Mouse (Mus musculus): Measurements from ENCODE around the gene Nvl. TPM values are rescaled to one million over a fixed set of nuclear protein-coding genes. Genes with fewer than 3 reads are reported as not detected.

Gene Nvl
- polyA plus RNA-seq, 1 experiment from 2014 or later, result 33.0 TPM

- ATAC-seq (ENCODE audit: low read depth), result no peak
- WGBS, result 73% methylated on average over 12 of the region's 12 CpGs
- Histone ChIP-seq H3K9ac (ENCODE audit: low read length) (no peak overlapping the region), H3K27me3 (ENCODE audit: control insufficient read depth, insufficient read depth, low read depth, low read length) (no peaks in the 10 kb centered on the region), H3K4me3 (ENCODE audit: low read length) (no peak overlapping the region), H3K4me2 (ENCODE audit: low read depth, low read length) (no peak overlapping the region), H3K4me1 (replicated peaks; ENCODE audit: control insufficient read depth, insufficient read depth, low read length) (no peaks in the 10 kb centered on the region), H3K9me3 (ENCODE audit: control insufficient read depth, low read length) (no peaks in the 10 kb centered on the region), H3K27ac (ENCODE audit: low read length) (no peak overlapping the region), H3K36me3 (ENCODE audit: control insufficient read depth, insufficient read depth, low read length) (peaks cover 17% of the 10 kb centered on the region)
Observed at GRCm38 (mm10) chr1:181090048-181090447, 54.0 kb downstream of the Nvl start.

GRCm38 (mm10) chr1:181084021-181084420, 60.0 kb downstream of the Nvl start:
- 33% methylated on average over 2 of the region's 2 CpGs for WGBS
- no peaks in the 10 kb centered on the region for H3K27me3 ChIP-seq (ENCODE audit: control insufficient read depth, insufficient read depth, low read depth, low read length)
- no peak overlapping the region for H3K4me2 ChIP-seq (ENCODE audit: low read depth, low read length)
- no peaks in the 10 kb centered on the region for H3K9me3 ChIP-seq (ENCODE audit: control insufficient read depth, low read length)
- no peak overlapping the region for H3K9ac ChIP-seq (ENCODE audit: low read length)
- no peaks in the 10 kb centered on the region for H3K36me3 ChIP-seq (ENCODE audit: control insufficient read depth, insufficient read depth, low read length)
- no peaks in the 10 kb centered on the region for H3K4me1 ChIP-seq (replicated peaks; ENCODE audit: control insufficient read depth, insufficient read depth, low read length)
- no peak overlapping the region for H3K27ac ChIP-seq (ENCODE audit: low read length)
- H3K4me3 ChIP-seq (ENCODE audit: low read length), result no peak overlapping the region
- no peak for ATAC-seq (ENCODE audit: low read depth)

- no peak overlapping the region for H3K9ac ChIP-seq (ENCODE audit: low read length)
- H3K4me1 ChIP-seq (replicated peaks; ENCODE audit: control insufficient read depth, insufficient read depth, low read length), result no peaks in the 10 kb centered on the region
- WGBS, result 38% methylated on average over 5 of the region's 5 CpGs
- H3K36me3 ChIP-seq (ENCODE audit: control insufficient read depth, insufficient read depth, low read length), result no peaks in the 10 kb centered on the region
- H3K27ac ChIP-seq (ENCODE audit: low read length), result no peak overlapping the region
- no peak for ATAC-seq (ENCODE audit: low read depth)
- H3K27me3 ChIP-seq (ENCODE audit: control insufficient read depth, insufficient read depth, low read depth, low read length), result no peaks in the 10 kb centered on the region
- H3K9me3 ChIP-seq (ENCODE audit: control insufficient read depth, low read length), result no peaks in the 10 kb centered on the region
- no peak overlapping the region for H3K4me3 ChIP-seq (ENCODE audit: low read length)
- H3K4me2 ChIP-seq (ENCODE audit: low read depth, low read length), result no peak overlapping the region
Observed at GRCm38 (mm10) chr1:181073075-181073474, 70.9 kb downstream of the Nvl start.

- H3K36me3 ChIP-seq (ENCODE audit: control insufficient read depth, insufficient read depth, low read length), result no peaks in the 10 kb centered on the region
- WGBS, result 54% methylated on average over 11 of the region's 11 CpGs
Observed at GRCm38 (mm10) chr1:181069671-181070070, 74.3 kb downstream of the Nvl start.

GRCm38 (mm10) chr1:181068344-181068743, 75.7 kb downstream of the Nvl start:
- WGBS, result 61% methylated on average over 1 of the region's 1 CpGs
- no peak for ATAC-seq (ENCODE audit: low read depth)
- H3K4me1 ChIP-seq (replicated peaks; ENCODE audit: control insufficient read depth, insufficient read depth, low read length), result no peaks in the 10 kb centered on the region

More at GRCm38 (mm10) chr1:181069671-181070070, 74.3 kb downstream of the Nvl start:
- no peak overlapping the region for H3K4me2 ChIP-seq (ENCODE audit: low read depth, low read length)
- no peaks in the 10 kb centered on the region for H3K9me3 ChIP-seq (ENCODE audit: control insufficient read depth, low read length)
- H3K9ac ChIP-seq (ENCODE audit: low read length), result no peak overlapping the region
- no peaks in the 10 kb centered on the region for H3K27me3 ChIP-seq (ENCODE audit: control insufficient read depth, insufficient read depth, low read depth, low read length)
- no peak for ATAC-seq (ENCODE audit: low read depth)
- no peaks in the 10 kb centered on the region for H3K4me1 ChIP-seq (replicated peaks; ENCODE audit: control insufficient read depth, insufficient read depth, low read length)
- H3K4me3 ChIP-seq (ENCODE audit: low read length), result no peak overlapping the region
- H3K27ac ChIP-seq (ENCODE audit: low read length), result no peak overlapping the region

GRCm38 (mm10) chr1:181064648-181065047, 79.4 kb downstream of the Nvl start:
- Histone ChIP-seq H3K4me2 (ENCODE audit: low read depth, low read length) (no peak overlapping the region), H3K27ac (ENCODE audit: low read length) (no peak overlapping the region), H3K9ac (ENCODE audit: low read length) (no peak overlapping the region), H3K9me3 (ENCODE audit: control insufficient read depth, low read length) (no peaks in the 10 kb centered on the region), H3K36me3 (ENCODE audit: control insufficient read depth, insufficient read depth, low read length) (no peaks in the 10 kb centered on the region), H3K4me3 (ENCODE audit: low read length) (no peak overlapping the region), H3K4me1 (replicated peaks; ENCODE audit: control insufficient read depth, insufficient read depth, low read length) (no peaks in the 10 kb centered on the region), H3K27me3 (ENCODE audit: control insufficient read depth, insufficient read depth, low read depth, low read length) (no peaks in the 10 kb centered on the region)
- ATAC-seq (ENCODE audit: low read depth), result no peak
- 63% methylated on average over 6 of the region's 6 CpGs for WGBS

More at GRCm38 (mm10) chr1:181068344-181068743, 75.7 kb downstream of the Nvl start:
- no peak overlapping the region for H3K27ac ChIP-seq (ENCODE audit: low read length)
- no peaks in the 10 kb centered on the region for H3K36me3 ChIP-seq (ENCODE audit: control insufficient read depth, insufficient read depth, low read length)
- H3K27me3 ChIP-seq (ENCODE audit: control insufficient read depth, insufficient read depth, low read depth, low read length), result no peaks in the 10 kb centered on the region
- H3K9ac ChIP-seq (ENCODE audit: low read length), result no peak overlapping the region
- H3K4me3 ChIP-seq (ENCODE audit: low read length), result no peak overlapping the region
- H3K9me3 ChIP-seq (ENCODE audit: control insufficient read depth, low read length), result no peaks in the 10 kb centered on the region
- H3K4me2 ChIP-seq (ENCODE audit: low read depth, low read length), result no peak overlapping the region

- no peak overlapping the region for H3K27ac ChIP-seq (ENCODE audit: low read length)
- ATAC-seq (ENCODE audit: low read depth), result no peak
- WGBS, result 47% methylated on average over 2 of the region's 2 CpGs
Observed at GRCm38 (mm10) chr1:181063991-181064390, 80.0 kb downstream of the Nvl start.

GRCm38 (mm10) chr1:181061784-181062485, 82.1 kb downstream of the Nvl start:
- H3K4me3 ChIP-seq (ENCODE audit: low read length), result no peak overlapping the region
- H3K4me2 ChIP-seq (ENCODE audit: low read depth, low read length), result no peak overlapping the region
- ATAC-seq (ENCODE audit: low read depth), result no peak
- H3K27ac ChIP-seq (ENCODE audit: low read length), result no peak overlapping the region
- H3K9ac ChIP-seq (ENCODE audit: low read length), result no peak overlapping the region
- H3K27me3 ChIP-seq (ENCODE audit: control insufficient read depth, insufficient read depth, low read depth, low read length), result no peaks in the 10 kb centered on the region
- no peaks in the 10 kb centered on the region for H3K36me3 ChIP-seq (ENCODE audit: control insufficient read depth, insufficient read depth, low read length)
- no peaks in the 10 kb centered on the region for H3K4me1 ChIP-seq (replicated peaks; ENCODE audit: control insufficient read depth, insufficient read depth, low read length)
- 54% methylated on average over 3 of the region's 3 CpGs for WGBS
- no peaks in the 10 kb centered on the region; the same call in 1 of the 2 replicates for H3K9me3 ChIP-seq (ENCODE audit: control insufficient read depth, low read length)

More at GRCm38 (mm10) chr1:181063991-181064390, 80.0 kb downstream of the Nvl start:
- Histone ChIP-seq H3K36me3 (ENCODE audit: control insufficient read depth, insufficient read depth, low read length) (no peaks in the 10 kb centered on the region), H3K9ac (ENCODE audit: low read length) (no peak overlapping the region), H3K4me1 (replicated peaks; ENCODE audit: control insufficient read depth, insufficient read depth, low read length) (no peaks in the 10 kb centered on the region), H3K9me3 (ENCODE audit: control insufficient read depth, low read length) (no peaks in the 10 kb centered on the region), H3K4me2 (ENCODE audit: low read depth, low read length) (no peak overlapping the region), H3K4me3 (ENCODE audit: low read length) (no peak overlapping the region), H3K27me3 (ENCODE audit: control insufficient read depth, insufficient read depth, low read depth, low read length) (no peaks in the 10 kb centered on the region)

- H3K27me3 ChIP-seq (ENCODE audit: control insufficient read depth, insufficient read depth, low read depth, low read length), result no peaks in the 10 kb centered on the region
- H3K27ac ChIP-seq (ENCODE audit: low read length), result no peak overlapping the region
- H3K4me1 ChIP-seq (replicated peaks; ENCODE audit: control insufficient read depth, insufficient read depth, low read length), result no peaks in the 10 kb centered on the region
- H3K9me3 ChIP-seq (ENCODE audit: control insufficient read depth, low read length), result no peaks in the 10 kb centered on the region; the same call in 1 of the 2 replicates
- no peaks in the 10 kb centered on the region for H3K36me3 ChIP-seq (ENCODE audit: control insufficient read depth, insufficient read depth, low read length)
- no peak overlapping the region for H3K9ac ChIP-seq (ENCODE audit: low read length)
- H3K4me3 ChIP-seq (ENCODE audit: low read length), result no peak overlapping the region
- H3K4me2 ChIP-seq (ENCODE audit: low read depth, low read length), result no peak overlapping the region
- no peak for ATAC-seq (ENCODE audit: low read depth)
- WGBS, result 71% methylated on average over 4 of the region's 4 CpGs
Observed at GRCm38 (mm10) chr1:181052898-181053297, 91.1 kb downstream of the Nvl start.
